Mouse (Mus musculus): ENCODE data around the gene Fam53b.

- TF ChIP-seq CTCF (IDR thresholded peaks at IDR 0.05; ENCODE audit: borderline replicate concordance, extremely low read depth, insufficient read depth, insufficient read length) (no peak), POLR2A (IDR thresholded peaks at IDR 0.05; ENCODE audit: borderline replicate concordance, extremely low read depth, insufficient read depth, insufficient read length, poor library complexity, severe bottlenecking) (no peak)
These were observed 81.4 kb downstream of the Fam53b start for GRCm38 (mm10) chr7:132732136-132732789.

All from brain, embryonic 14.5 days (tissue).